Comparison of ENCODE assay signal across 8 mouse cellular contexts in genomic region chr8:111343225-111343624, GRCm38 (mm10). TPM values are rescaled to one million over a fixed set of nuclear protein-coding genes. Genes with fewer than 3 reads are reported as not detected.
DNase-seq lines count a peak whose midpoint lies in the region; TF ChIP-seq lines count a peak whose summit lies in the region.
"Had no signal": no experiment of that assay in that cellular context is flagged by ENCODE, and none has a peak within 500 bp of the region (broad histone marks: within the 10 kb centered on the region; RNA-seq: fewer than 3 reads in every experiment).

No protein-coding gene starts in this region.

- no peak for TF ChIP-seq POLR2A in MEL (IDR thresholded peaks at IDR 0.05; ENCODE audit: control insufficient read depth in 1 of 2, insufficient read depth in 1 of 2, low read depth in 1 of 2, low read length in 2 of 2, poor library complexity in 1 of 2)

- H3K27ac ChIP-seq in MEL (ENCODE audit: control insufficient read depth, low read depth, low read length), result no peak overlapping the region
- H3K27ac ChIP-seq in embryonic facial prominence, embryonic 10.5 days (replicated peaks), result no peak overlapping the region
- H3K27ac ChIP-seq: neural tube, embryonic 12.5 days had no signal

- TF ChIP-seq EP300 in MEL (IDR thresholded peaks at IDR 0.05; ENCODE audit: low read depth in 1 of 2, low read length in 2 of 2), result peak in 1 of 2 experiments; percentile 24; a peak in 2 of 4 replicates

- H3K36me3 ChIP-seq in MEL (ENCODE audit: control insufficient read depth in 1 of 2, insufficient read depth in 2 of 2, low read length in 2 of 2), result peaks cover 0 to 5% of the 10 kb centered on the region in 2 experiments; a peak in 1 of 4 replicates
- no peaks in the 10 kb centered on the region for H3K36me3 ChIP-seq in embryonic facial prominence, embryonic 10.5 days (replicated peaks)
- H3K36me3 ChIP-seq: neural tube, embryonic 12.5 days had no signal

- DNase-seq in MEL (ENCODE audit: low read depth, low spot score), result peak; percentile 91
- DNase-seq in adrenal gland, postnatal 14 days, result peak; percentile 91
- DNase-seq in embryonic facial prominence, embryonic 10.5 days (ENCODE audit: low spot score), result peak; percentile 80
- DNase-seq in heart, postnatal 36 days, result peak; percentile 83 to 87
- DNase-seq in layer of hippocampus, postnatal 25 days (ENCODE audit: extremely low spot score in 1 of 2, low spot score in 1 of 2), result peak; percentile 63 to 88
- DNase-seq in mesoderm, embryonic 11.5 days (ENCODE audit: low read depth, low spot score), result peak; percentile 75
- DNase-seq in spleen, postnatal 36 days (ENCODE audit: low spot score in 2 of 2), result peak; percentile 71 to 72

- TF ChIP-seq RAD21 in MEL (IDR thresholded peaks at IDR 0.05; ENCODE audit: low read depth, low read length), result peak; percentile 98

- no peaks in the 10 kb centered on the region for H3K79me2 ChIP-seq in MEL (ENCODE audit: control insufficient read depth, insufficient read depth, low read length, poor library complexity)

- intact Hi-C loops in heart, postnatal 36 days (cut with DNase I), result loop anchor here (1.0 to 10.0 kb wide), 5 partner anchors 96 to 492 kb away; partner anchors contain the start of gene Znrf1

- H3K9me3 ChIP-seq in MEL (replicated peaks; ENCODE audit: insufficient read depth, low read length), result no peaks in the 10 kb centered on the region
- no peaks in the 10 kb centered on the region for H3K9me3 ChIP-seq in embryonic facial prominence, embryonic 10.5 days
- H3K9me3 ChIP-seq: neural tube, embryonic 12.5 days had no signal

- H3K4me1 ChIP-seq in MEL (ENCODE audit: control insufficient read depth in 1 of 2, insufficient read depth in 2 of 2, low read length in 2 of 2), result peaks cover 0 to 5% of the 10 kb centered on the region in 2 experiments; a peak in 2 of 4 replicates
- no peaks in the 10 kb centered on the region; the same call in 1 of the 2 replicates for H3K4me1 ChIP-seq in embryonic facial prominence, embryonic 10.5 days
- H3K4me1 ChIP-seq: neural tube, embryonic 12.5 days had no signal

- no peak overlapping the region for H3K9ac ChIP-seq in MEL (ENCODE audit: control insufficient read depth, low read depth, low read length, poor library complexity, severe bottlenecking)
- H3K9ac ChIP-seq: neural tube, embryonic 12.5 days had no signal

- WGBS in embryonic facial prominence, embryonic 10.5 days, result 12% methylated on average over 5 of the region's 5 CpGs

- H3K4me3 ChIP-seq in MEL (ENCODE audit: control insufficient read depth in 1 of 2, insufficient read depth in 1 of 2, low read depth in 2 of 2, low read length in 2 of 2), result no peak overlapping the region
- no peak overlapping the region for H3K4me3 ChIP-seq in embryonic facial prominence, embryonic 10.5 days
- H3K4me3 ChIP-seq: neural tube, embryonic 12.5 days had no signal

- peak; percentile 92 to 98 (median 96) for TF ChIP-seq CTCF in MEL (IDR thresholded peaks at IDR 0.05 in 2 of 3, conservative IDR thresholded peaks at IDR 0.05 in 1 of 3; ENCODE audit: control insufficient read depth in 1 of 3, insufficient read depth in 1 of 3, low read depth in 2 of 3, low read length in 3 of 3, poor library complexity in 1 of 3, severe bottlenecking in 1 of 3)

- H3K27me3 ChIP-seq in MEL (ENCODE audit: control insufficient read depth in 1 of 2, insufficient read depth in 2 of 2, low read length in 2 of 2), result peaks cover 0 to 2% of the 10 kb centered on the region in 2 experiments; a peak in 1 of 4 replicates
- peaks cover 24% of the 10 kb centered on the region for H3K27me3 ChIP-seq in embryonic facial prominence, embryonic 10.5 days (replicated peaks; ENCODE audit: low read depth, poor library complexity, severe bottlenecking)

TF ChIP-seq in MEL, 35 proteins besides CTCF, POLR2A, EP300 and RAD21:
- TF ChIP-seq MYC (IDR thresholded peaks at IDR 0.05; ENCODE audit: low read depth, low read length) (peak; percentile 83; the same call in 1 of the 2 replicates), MAX (IDR thresholded peaks at IDR 0.05; ENCODE audit: low read length) (0 out of 2 replicates have a peak, but pooled peaks have one; percentile 1), MAZ (IDR thresholded peaks at IDR 0.05; ENCODE audit: low read depth, low read length) (no peak), E2F4 (IDR thresholded peaks at IDR 0.05; ENCODE audit: borderline replicate concordance, low read depth, low read length) (no peak), SMC3 (IDR thresholded peaks at IDR 0.05; ENCODE audit: low read depth, low read length) (peak; percentile 97), ZC3H11A (IDR thresholded peaks at IDR 0.05; ENCODE audit: low read depth, low read length) (peak; percentile 85), GATA1 (IDR thresholded peaks at IDR 0.05; ENCODE audit: low read depth, low read length) (peak; percentile 52), TBP (IDR thresholded peaks at IDR 0.05; ENCODE audit: low read depth, low read length) (peak; percentile 57; the same call in 1 of the 2 replicates), TAL1 (IDR thresholded peaks at IDR 0.05; ENCODE audit: low read length) (no peak), SIN3A (IDR thresholded peaks at IDR 0.05; ENCODE audit: low read length) (peak; percentile 51; the same call in 1 of the 2 replicates)

RNA-seq across cellular contexts. Expression of gene Mlkl, which starts 5.2 kb away (rescaled TPM):
- 9.3 and 12.1 TPM in 2 replicates for total RNA-seq in MEL (2012; rRNA removed)
- 10 to 100 TPM in 1 of 2 experiments, not detected in 1; 20.1 TPM for polyA plus RNA-seq in MEL (2012; ENCODE audit: insufficient read depth in 1 of 2, insufficient read length in 2 of 2, low read depth in 1 of 2, low replicate concordance in 2 of 2, missing spikeins in 1 of 2)
- total RNA-seq in adrenal gland, postnatal 14 days (2021), result 14.0 and 19.1 TPM in 2 replicates
- polyA plus RNA-seq in embryonic facial prominence, embryonic 10.5 days (2016; fragmentation: Nextera tagmentation; extraction: Ambion mirVana), result 0.21 and 0.60 TPM in 2 replicates
- 1 to 10 TPM; 2.5 to 3.5 TPM for total RNA-seq in heart, postnatal 36 days (2021)
- total RNA-seq in layer of hippocampus, postnatal 25 days (2021), result under 1 TPM; 0.17 to 0.59 TPM

RNA-seq across cellular contexts. Expression of gene Rfwd3, which starts 43.2 kb away (rescaled TPM):
- total RNA-seq in MEL (2012; rRNA removed), result 54.2 and 59.3 TPM in 2 replicates
- 10 to 100 TPM in 1 of 2 experiments, not detected in 1; 63.2 TPM for polyA plus RNA-seq in MEL (2012; ENCODE audit: insufficient read depth in 1 of 2, insufficient read length in 2 of 2, low read depth in 1 of 2, low replicate concordance in 2 of 2, missing spikeins in 1 of 2)
- 46.5 and 49.0 TPM in 2 replicates for total RNA-seq in adrenal gland, postnatal 14 days (2021)
- polyA plus RNA-seq in embryonic facial prominence, embryonic 10.5 days (2016; fragmentation: Nextera tagmentation; extraction: Ambion mirVana), result 97.9 and 109 TPM in 2 replicates
- 10 to 100 TPM; 16.7 to 21.3 TPM for total RNA-seq in heart, postnatal 36 days (2021)
- 10 to 100 TPM; 20.2 TPM for total RNA-seq in layer of hippocampus, postnatal 25 days (2021)

RNA-seq across cellular contexts. Expression of gene Fa2h, which starts 50.4 kb away (rescaled TPM):
- not detected in 2 replicates for total RNA-seq in MEL (2012; rRNA removed)
- polyA plus RNA-seq in MEL (2012; ENCODE audit: insufficient read depth in 1 of 2, insufficient read length in 2 of 2, low read depth in 1 of 2, low replicate concordance in 2 of 2, missing spikeins in 1 of 2), result not detected
- 2.0 and 3.0 TPM in 2 replicates for total RNA-seq in adrenal gland, postnatal 14 days (2021)
- polyA plus RNA-seq in embryonic facial prominence, embryonic 10.5 days (2016; fragmentation: Nextera tagmentation; extraction: Ambion mirVana), result 0.09 TPM in 1 of 2 replicates, not detected in the other
- under 1 TPM; 0.16 to 0.19 TPM for total RNA-seq in heart, postnatal 36 days (2021)
- 10 to 100 TPM; 49.1 to 51.3 TPM for total RNA-seq in layer of hippocampus, postnatal 25 days (2021)
- polyA plus RNA-seq: neural tube, embryonic 12.5 days had no signal

Comparison
In these comparisons a context has a peak if more than half of its experiments do, and no peak if none do; other contexts are left out.
1. RNA of gene Fa2h, which starts 50.4 kb away (total RNA-seq): 49.1 to 51.3 TPM in layer of hippocampus, postnatal 25 days; 2.0 to 3.0 TPM in adrenal gland, postnatal 14 days, 0.16 to 0.19 TPM in heart, postnatal 36 days and not detected in MEL; every median in the first group is over 10 times any median in the second.
2. Peak in every context shown above with its lines, with median percentiles within 50 percentile points of each other: DNase-seq.